Mouse (Mus musculus): ENCODE data around the gene Milr1. TPM values are rescaled to one million over a fixed set of nuclear protein-coding genes. Genes with fewer than 3 reads are reported as not detected.
"Not testable (repeated sequence)": the region's sequence is repeated elsewhere in the genome, so short reads cannot be mapped to it uniquely, and the experiment has no call there.

Gene Milr1
- 8.2 and 11.4 TPM in 2 replicates for polyA plus RNA-seq (2015; fragmentation: Nextera tagmentation; extraction: Ambion mirVana)

GRCm38 (mm10) chr11:106751039-106752018 is at the start of gene Milr1:
TSS of gene Milr1 (plus strand) at chr11:106751226.
- DNase-seq (ENCODE audit: low spot score), result peak; percentile 52

GRCm38 (mm10) chr11:106701589-106701988 is 49.4 kb upstream of the Milr1 start:
- no peak for DNase-seq (ENCODE audit: low spot score)

- DNase-seq (ENCODE audit: low spot score), result no peak
Observed at GRCm38 (mm10) chr11:106702584-106702983, 48.4 kb upstream of the Milr1 start.

- DNase-seq (ENCODE audit: low spot score), result no peak
Observed at GRCm38 (mm10) chr11:106703931-106704330, 47.1 kb upstream of the Milr1 start.

- no peak for DNase-seq (ENCODE audit: low spot score)
Observed at GRCm38 (mm10) chr11:106704399-106705111, 46.5 kb upstream of the Milr1 start.

- DNase-seq (ENCODE audit: low spot score), result no peak
Observed at GRCm38 (mm10) chr11:106706212-106706611, 44.8 kb upstream of the Milr1 start.

- DNase-seq (ENCODE audit: low spot score), result peak; percentile 25
Observed at GRCm38 (mm10) chr11:106707085-106707484, 43.9 kb upstream of the Milr1 start.

- no peak for DNase-seq (ENCODE audit: low spot score)
Observed at GRCm38 (mm10) chr11:106707866-106708265, 43.2 kb upstream of the Milr1 start.

GRCm38 (mm10) chr11:106709227-106709985 is 41.6 kb upstream of the Milr1 start:
- no peak for DNase-seq (ENCODE audit: low spot score)

- DNase-seq (ENCODE audit: low spot score), result no peak
Observed at GRCm38 (mm10) chr11:106710789-106711188, 40.2 kb upstream of the Milr1 start.

GRCm38 (mm10) chr11:106715066-106715465 is 36.0 kb upstream of the Milr1 start:
- no peak for DNase-seq (ENCODE audit: low spot score)

- DNase-seq (ENCODE audit: low spot score), result no peak
Observed at GRCm38 (mm10) chr11:106716568-106716967, 34.5 kb upstream of the Milr1 start.

- DNase-seq (ENCODE audit: low spot score), result no peak
Observed at GRCm38 (mm10) chr11:106720379-106720778, 30.6 kb upstream of the Milr1 start.

GRCm38 (mm10) chr11:106722831-106723361 is 28.1 kb upstream of the Milr1 start:
- no peak for DNase-seq (ENCODE audit: low spot score)

- no peak for DNase-seq (ENCODE audit: low spot score)
Observed at GRCm38 (mm10) chr11:106723611-106724125, 27.4 kb upstream of the Milr1 start.

- DNase-seq (ENCODE audit: low spot score), result no peak
Observed at GRCm38 (mm10) chr11:106724176-106724915, 26.7 kb upstream of the Milr1 start.

GRCm38 (mm10) chr11:106724916-106725235 is 26.1 kb upstream of the Milr1 start:
- DNase-seq (ENCODE audit: low spot score), result not testable (repeated sequence)

- no peak for DNase-seq (ENCODE audit: low spot score)
Observed at GRCm38 (mm10) chr11:106727967-106728366, 23.1 kb upstream of the Milr1 start.

GRCm38 (mm10) chr11:106728402-106729366 is 22.3 kb upstream of the Milr1 start:
- DNase-seq (ENCODE audit: low spot score), result no peak
